Mouse (Mus musculus): ENCODE measurements around the gene Tubb2a.

- TF ChIP-seq CTCF (IDR thresholded peaks at IDR 0.05; ENCODE audit: control insufficient read depth, insufficient read depth, low read length), result no peak
- TF ChIP-seq POLR2A (IDR thresholded peaks at IDR 0.05; ENCODE audit: borderline replicate concordance, control insufficient read depth, low read depth, low read length), result no peak
These were observed 39.8 kb downstream of the Tubb2a start for GRCm38 (mm10) chr13:34038056-34038432.

Data from bone marrow, adult 2 months (tissue).